Mouse (Mus musculus): Measurements from ENCODE around the gene Mapk1ip1l. TPM values are rescaled to one million over a fixed set of nuclear protein-coding genes. Genes with fewer than 3 reads are reported as not detected.

Gene Mapk1ip1l
- polyA plus RNA-seq, 1 experiment from 2014 or later = 30.9 TPM

GRCm38 (mm10) chr14:47340231-47340925 is 42.3 kb downstream of the Mapk1ip1l start:
- no peaks in the 10 kb centered on the region for H3K9me3 ChIP-seq (replicated peaks; ENCODE audit: control insufficient read depth, low read length)
- ATAC-seq (ENCODE audit: low read depth) = no peak
- H3K4me3 ChIP-seq (ENCODE audit: low read depth, low read length) = no peak overlapping the region
- H3K4me2 ChIP-seq (ENCODE audit: low read depth, low read length) = no peak overlapping the region
- WGBS (ENCODE audit: insufficient replicate concordance) = 70% methylated on average over 10 of the region's 10 CpGs
- H3K9ac ChIP-seq (ENCODE audit: low read depth, low read length) = no peak overlapping the region
- no peak overlapping the region for H3K27ac ChIP-seq (ENCODE audit: low read length)
- H3K36me3 ChIP-seq (ENCODE audit: control insufficient read depth, insufficient read depth) = no peaks in the 10 kb centered on the region
- no peaks in the 10 kb centered on the region for H3K4me1 ChIP-seq (ENCODE audit: control insufficient read depth, low read depth, low read length)
- no peaks in the 10 kb centered on the region for H3K27me3 ChIP-seq (ENCODE audit: control insufficient read depth, insufficient read depth, low read depth, low read length)

- no peak overlapping the region for H3K27ac ChIP-seq (ENCODE audit: low read length)
- no peaks in the 10 kb centered on the region for H3K36me3 ChIP-seq (ENCODE audit: control insufficient read depth, insufficient read depth)
- 57% methylated on average over 4 of the region's 4 CpGs for WGBS (ENCODE audit: insufficient replicate concordance)
- H3K27me3 ChIP-seq (ENCODE audit: control insufficient read depth, insufficient read depth, low read depth, low read length) = no peaks in the 10 kb centered on the region
- no peak overlapping the region for H3K4me3 ChIP-seq (ENCODE audit: low read depth, low read length)
- H3K4me1 ChIP-seq (ENCODE audit: control insufficient read depth, low read depth, low read length) = peaks cover 3% of the 10 kb centered on the region
- H3K9ac ChIP-seq (ENCODE audit: low read depth, low read length) = no peak overlapping the region
- no peak overlapping the region for H3K4me2 ChIP-seq (ENCODE audit: low read depth, low read length)
- ATAC-seq (ENCODE audit: low read depth) = no peak
- H3K9me3 ChIP-seq (replicated peaks; ENCODE audit: control insufficient read depth, low read length) = no peaks in the 10 kb centered on the region
Measured at GRCm38 (mm10) chr14:47341811-47342291, 43.8 kb downstream of the Mapk1ip1l start.

- Histone ChIP-seq H3K9ac (ENCODE audit: low read depth, low read length) (no peak overlapping the region), H3K4me1 (ENCODE audit: control insufficient read depth, low read depth, low read length) (peaks cover 6% of the 10 kb centered on the region), H3K27ac (ENCODE audit: low read length) (no peak overlapping the region), H3K9me3 (replicated peaks; ENCODE audit: control insufficient read depth, low read length) (no peaks in the 10 kb centered on the region), H3K4me3 (ENCODE audit: low read depth, low read length) (no peak overlapping the region), H3K4me2 (ENCODE audit: low read depth, low read length) (no peak overlapping the region), H3K27me3 (ENCODE audit: control insufficient read depth, insufficient read depth, low read depth, low read length) (no peaks in the 10 kb centered on the region), H3K36me3 (ENCODE audit: control insufficient read depth, insufficient read depth) (no peaks in the 10 kb centered on the region)
- peak; percentile 53; the same call in 1 of the 2 replicates for ATAC-seq (ENCODE audit: low read depth)
- 64% methylated on average over 1 of the region's 1 CpGs for WGBS (ENCODE audit: insufficient replicate concordance)
Measured at GRCm38 (mm10) chr14:47346715-47347114, 48.6 kb downstream of the Mapk1ip1l start.

- WGBS (ENCODE audit: insufficient replicate concordance) = 61% methylated on average over 2 of the region's 2 CpGs
- Histone ChIP-seq H3K9ac (ENCODE audit: low read depth, low read length) (no peak overlapping the region), H3K27me3 (ENCODE audit: control insufficient read depth, insufficient read depth, low read depth, low read length) (no peaks in the 10 kb centered on the region), H3K4me2 (ENCODE audit: low read depth, low read length) (no peak overlapping the region), H3K27ac (ENCODE audit: low read length) (no peak overlapping the region), H3K36me3 (ENCODE audit: control insufficient read depth, insufficient read depth) (no peaks in the 10 kb centered on the region), H3K9me3 (replicated peaks; ENCODE audit: control insufficient read depth, low read length) (no peaks in the 10 kb centered on the region), H3K4me3 (ENCODE audit: low read depth, low read length) (no peak overlapping the region), H3K4me1 (ENCODE audit: control insufficient read depth, low read depth, low read length) (peaks cover 14% of the 10 kb centered on the region)
- ATAC-seq (ENCODE audit: low read depth) = no peak
Measured at GRCm38 (mm10) chr14:47350974-47351373, 52.9 kb downstream of the Mapk1ip1l start.

GRCm38 (mm10) chr14:47352272-47352671 is 54.2 kb downstream of the Mapk1ip1l start:
- Histone ChIP-seq H3K4me2 (ENCODE audit: low read depth, low read length) (no peak overlapping the region), H3K36me3 (ENCODE audit: control insufficient read depth, insufficient read depth) (no peaks in the 10 kb centered on the region), H3K4me1 (ENCODE audit: control insufficient read depth, low read depth, low read length) (peaks cover 9% of the 10 kb centered on the region), H3K4me3 (ENCODE audit: low read depth, low read length) (no peak overlapping the region), H3K9ac (ENCODE audit: low read depth, low read length) (no peak overlapping the region), H3K27me3 (ENCODE audit: control insufficient read depth, insufficient read depth, low read depth, low read length) (no peaks in the 10 kb centered on the region), H3K9me3 (replicated peaks; ENCODE audit: control insufficient read depth, low read length) (no peaks in the 10 kb centered on the region), H3K27ac (ENCODE audit: low read length) (no peak overlapping the region)
- no peak for ATAC-seq (ENCODE audit: low read depth)
- 80% methylated on average over 10 of the region's 10 CpGs for WGBS (ENCODE audit: insufficient replicate concordance)

GRCm38 (mm10) chr14:47353240-47353639 is 55.2 kb downstream of the Mapk1ip1l start:
- Histone ChIP-seq H3K4me3 (ENCODE audit: low read depth, low read length) (no peak overlapping the region), H3K36me3 (ENCODE audit: control insufficient read depth, insufficient read depth) (no peaks in the 10 kb centered on the region), H3K4me1 (ENCODE audit: control insufficient read depth, low read depth, low read length) (peaks cover 9% of the 10 kb centered on the region), H3K27me3 (ENCODE audit: control insufficient read depth, insufficient read depth, low read depth, low read length) (no peaks in the 10 kb centered on the region), H3K27ac (ENCODE audit: low read length) (no peak overlapping the region), H3K4me2 (ENCODE audit: low read depth, low read length) (no peak overlapping the region), H3K9me3 (replicated peaks; ENCODE audit: control insufficient read depth, low read length) (no peaks in the 10 kb centered on the region), H3K9ac (ENCODE audit: low read depth, low read length) (no peak overlapping the region)
- WGBS (ENCODE audit: insufficient replicate concordance) = 67% methylated on average over 4 of the region's 4 CpGs
- ATAC-seq (ENCODE audit: low read depth) = no peak

GRCm38 (mm10) chr14:47354111-47354577 is 56.1 kb downstream of the Mapk1ip1l start:
- Histone ChIP-seq H3K4me3 (ENCODE audit: low read depth, low read length) (no peak overlapping the region), H3K4me2 (ENCODE audit: low read depth, low read length) (no peak overlapping the region), H3K9me3 (replicated peaks; ENCODE audit: control insufficient read depth, low read length) (no peaks in the 10 kb centered on the region), H3K27ac (ENCODE audit: low read length) (no peak overlapping the region), H3K9ac (ENCODE audit: low read depth, low read length) (no peak overlapping the region), H3K27me3 (ENCODE audit: control insufficient read depth, insufficient read depth, low read depth, low read length) (no peaks in the 10 kb centered on the region), H3K36me3 (ENCODE audit: control insufficient read depth, insufficient read depth) (no peaks in the 10 kb centered on the region), H3K4me1 (ENCODE audit: control insufficient read depth, low read depth, low read length) (peaks cover 9% of the 10 kb centered on the region)
- WGBS (ENCODE audit: insufficient replicate concordance) = 40% methylated on average over 8 of the region's 8 CpGs
- peak; percentile 64; the same call in 1 of the 2 replicates for ATAC-seq (ENCODE audit: low read depth)

GRCm38 (mm10) chr14:47354948-47355347 is 56.9 kb downstream of the Mapk1ip1l start:
- no peak overlapping the region for H3K4me3 ChIP-seq (ENCODE audit: low read depth, low read length)
- no peaks in the 10 kb centered on the region for H3K36me3 ChIP-seq (ENCODE audit: control insufficient read depth, insufficient read depth)
- no peak overlapping the region for H3K27ac ChIP-seq (ENCODE audit: low read length)
- H3K4me2 ChIP-seq (ENCODE audit: low read depth, low read length) = no peak overlapping the region
- no peak for ATAC-seq (ENCODE audit: low read depth)
- H3K9me3 ChIP-seq (replicated peaks; ENCODE audit: control insufficient read depth, low read length) = no peaks in the 10 kb centered on the region
- WGBS (ENCODE audit: insufficient replicate concordance) = 58% methylated on average over 5 of the region's 5 CpGs
- H3K9ac ChIP-seq (ENCODE audit: low read depth, low read length) = no peak overlapping the region
- no peaks in the 10 kb centered on the region for H3K27me3 ChIP-seq (ENCODE audit: control insufficient read depth, insufficient read depth, low read depth, low read length)
- H3K4me1 ChIP-seq (ENCODE audit: control insufficient read depth, low read depth, low read length) = peaks cover 9% of the 10 kb centered on the region

- ATAC-seq (ENCODE audit: low read depth) = no peak
- Histone ChIP-seq H3K27ac (ENCODE audit: low read length) (no peak overlapping the region), H3K9me3 (replicated peaks; ENCODE audit: control insufficient read depth, low read length) (no peaks in the 10 kb centered on the region), H3K4me2 (ENCODE audit: low read depth, low read length) (no peak overlapping the region), H3K9ac (ENCODE audit: low read depth, low read length) (no peak overlapping the region), H3K27me3 (ENCODE audit: control insufficient read depth, insufficient read depth, low read depth, low read length) (no peaks in the 10 kb centered on the region), H3K36me3 (ENCODE audit: control insufficient read depth, insufficient read depth) (no peaks in the 10 kb centered on the region), H3K4me3 (ENCODE audit: low read depth, low read length) (no peak overlapping the region), H3K4me1 (ENCODE audit: control insufficient read depth, low read depth, low read length) (peaks cover 9% of the 10 kb centered on the region)
- 81% methylated on average over 3 of the region's 3 CpGs for WGBS (ENCODE audit: insufficient replicate concordance)
Measured at GRCm38 (mm10) chr14:47356622-47357021, 58.6 kb downstream of the Mapk1ip1l start.
